Comparison of ENCODE assay signal across 12 mouse cellular contexts in the genomic region with DNA sequence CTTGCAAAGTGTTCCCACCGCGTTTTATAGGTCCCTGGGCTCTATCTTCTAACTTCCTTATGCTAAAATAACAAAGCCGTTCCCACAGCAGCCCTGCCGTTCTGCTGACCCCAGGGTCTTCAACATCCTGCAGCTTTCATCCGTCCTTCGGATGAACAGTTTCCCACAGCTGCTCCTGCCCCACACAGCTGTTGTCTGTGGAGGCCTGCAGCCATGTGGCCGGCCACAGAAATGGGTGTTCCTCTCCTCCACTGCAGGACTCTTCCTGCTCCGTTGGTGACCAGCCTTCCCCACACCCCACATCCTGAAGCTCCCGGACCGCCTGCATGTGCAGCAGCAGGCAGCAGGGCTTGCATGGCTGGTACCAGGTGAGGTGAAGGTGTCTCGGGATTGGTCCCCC. TPM values are rescaled to one million over a fixed set of nuclear protein-coding genes. Genes with fewer than 3 reads are reported as not detected.
DNase-seq lines count a peak whose midpoint lies in the region; ATAC-seq and TF ChIP-seq lines count a peak whose summit lies in the region.
"Had no signal": no experiment of that assay in that cellular context is flagged by ENCODE, and none has a peak within 500 bp of the region (broad histone marks: within the 10 kb centered on the region; RNA-seq: fewer than 3 reads in every experiment).

No protein-coding gene starts in this region.

- peaks cover 33% of the 10 kb centered on the region for H3K4me1 ChIP-seq in hindbrain, embryonic 13.5 days (replicated peaks)
- peaks cover 19% of the 10 kb centered on the region; the same call in 1 of the 2 replicates for H3K4me1 ChIP-seq in hindbrain, postnatal 0 days (ENCODE audit: insufficient read depth, low read length)

- DNase-seq in hindbrain, postnatal 0 days (ENCODE audit: low spot score): no peak
- DNase-seq in heart, postnatal 10 days: peak; percentile 21 to 36
- DNase-seq in lung, postnatal 10 days: peak; percentile 62
- no peak for DNase-seq in layer of hippocampus, postnatal 14 days (ENCODE audit: low spot score in 2 of 2)
- no peak for DNase-seq in cerebellum, adult 9-10 months
- no peak for DNase-seq in testis, postnatal 14 days (ENCODE audit: low spot score)
- DNase-seq: adrenal gland, postnatal 25 days; cerebellum, postnatal 25 days had no signal

- H3K27me3 ChIP-seq in hindbrain, embryonic 13.5 days: no peaks in the 10 kb centered on the region
- no peaks in the 10 kb centered on the region for H3K27me3 ChIP-seq in hindbrain, postnatal 0 days (ENCODE audit: insufficient read depth, low read length)
- H3K27me3 ChIP-seq in C2C12 (ENCODE audit: control insufficient read depth, insufficient read depth, insufficient read length): no peaks in the 10 kb centered on the region

- intact Hi-C loops in heart, postnatal 10 days (cut with DNase I): no loop called here

- no peaks in the 10 kb centered on the region for H3K36me3 ChIP-seq in hindbrain, embryonic 13.5 days
- no peaks in the 10 kb centered on the region for H3K36me3 ChIP-seq in hindbrain, postnatal 0 days (ENCODE audit: insufficient read depth, low read length)
- no peaks in the 10 kb centered on the region for H3K36me3 ChIP-seq in C2C12 (ENCODE audit: control insufficient read depth, insufficient read depth)

- no peak for TF ChIP-seq CTCF in hindbrain, postnatal 0 days (IDR thresholded peaks at IDR 0.05; ENCODE audit: low read depth)
- no peak for TF ChIP-seq CTCF in C2C12 (IDR thresholded peaks at IDR 0.05; ENCODE audit: control insufficient read depth, insufficient read depth, insufficient read length)

- no peaks in the 10 kb centered on the region for H3K79me2 ChIP-seq in C2C12 (ENCODE audit: control insufficient read depth, insufficient read depth)

- H3ac ChIP-seq in C2C12 (ENCODE audit: control insufficient read depth, insufficient read length, low read depth): no peak overlapping the region

- no peaks in the 10 kb centered on the region for H3K9me3 ChIP-seq in hindbrain, embryonic 13.5 days
- no peaks in the 10 kb centered on the region for H3K9me3 ChIP-seq in hindbrain, postnatal 0 days (ENCODE audit: low read length)

- H3K27ac ChIP-seq in hindbrain, embryonic 13.5 days: peak overlapping the region; percentile 30; the same call in 1 of the 2 replicates
- no peak overlapping the region for H3K27ac ChIP-seq in hindbrain, postnatal 0 days

- H3K79me3 ChIP-seq in C2C12 (ENCODE audit: low read depth): no peaks in the 10 kb centered on the region

- H3K4me3 ChIP-seq in hindbrain, embryonic 13.5 days: no peak overlapping the region
- H3K4me3 ChIP-seq in hindbrain, postnatal 0 days (ENCODE audit: low read length): no peak overlapping the region
- H3K4me3 ChIP-seq in C2C12 (ENCODE audit: insufficient read depth, poor library complexity, severe bottlenecking): no peak overlapping the region

- no peak overlapping the region for H3K4me2 ChIP-seq in hindbrain, embryonic 13.5 days
- H3K4me2 ChIP-seq in hindbrain, postnatal 0 days (ENCODE audit: low read depth, low read length): no peak overlapping the region
- H3K4me2 ChIP-seq: midbrain, embryonic 11.5 days had no signal

- no peak for ATAC-seq in hindbrain, embryonic 13.5 days (ENCODE audit: low FRiP score)
- ATAC-seq in hindbrain, postnatal 0 days: no peak

- WGBS in hindbrain, embryonic 13.5 days: 50% methylated on average over 11 of the region's 11 CpGs
- 42% methylated on average over 11 of the region's 11 CpGs for WGBS in hindbrain, postnatal 0 days

- H3K9ac ChIP-seq in hindbrain, embryonic 13.5 days: peak overlapping the region; percentile 15; the same call in 1 of the 2 replicates
- H3K9ac ChIP-seq in hindbrain, postnatal 0 days (replicated peaks; ENCODE audit: low read length): no peak overlapping the region

TF ChIP-seq in C2C12, 6 proteins besides CTCF, POLR2A, EP300 and RAD21:
- TF ChIP-seq CEBPB (IDR thresholded peaks at IDR 0.05; ENCODE audit: low read depth): no peak
- TF ChIP-seq USF1 (IDR thresholded peaks at IDR 0.05; ENCODE audit: low read depth): no peak
- TF ChIP-seq FOSL1 (IDR thresholded peaks at IDR 0.05; ENCODE audit: insufficient read depth, low read length, poor library complexity, severe bottlenecking): no peak
- peak; percentile 52 for TF ChIP-seq MYOD1 (IDR thresholded peaks at IDR 0.05; ENCODE audit: control insufficient read depth, insufficient read length, low read depth)
- no peak for TF ChIP-seq MAX (IDR thresholded peaks at IDR 0.05)
- no peak for TF ChIP-seq MYOG (IDR thresholded peaks at IDR 0.05; ENCODE audit: control insufficient read depth, extremely low read depth, insufficient read length)

RNA-seq across cellular contexts. Expression of gene Phc2, which starts 17.3 kb away (rescaled TPM):
- polyA plus RNA-seq in hindbrain, embryonic 13.5 days (2015; fragmentation: Nextera tagmentation; extraction: Ambion mirVana): 31.3 and 35.8 TPM in 2 replicates
- total RNA-seq in hindbrain, postnatal 0 days (2014; rRNA removed): 103 and 125 TPM in 2 replicates
- 46.1 and 50.7 TPM in 2 replicates for polyA plus RNA-seq in hindbrain, postnatal 0 days (2015; fragmentation: Nextera tagmentation; extraction: Ambion mirVana)
- 205 TPM for polyA plus RNA-seq in C2C12 (2012; fragmentation: generic; extraction: Trizol)
- 10 to 100 TPM; 68.1 to 70.8 TPM for total RNA-seq in heart, postnatal 10 days (2021)
- total RNA-seq in layer of hippocampus, postnatal 14 days (2021): 10 to 100 TPM; 83.0 to 86.4 TPM

RNA-seq across cellular contexts. Expression of gene Tlr12, which starts 18.8 kb away (rescaled TPM):
- polyA plus RNA-seq in hindbrain, embryonic 13.5 days (2015; fragmentation: Nextera tagmentation; extraction: Ambion mirVana): 1.3 and 1.4 TPM in 2 replicates
- total RNA-seq in hindbrain, postnatal 0 days (2014; rRNA removed): 1.0 and 1.2 TPM in 2 replicates
- polyA plus RNA-seq in hindbrain, postnatal 0 days (2015; fragmentation: Nextera tagmentation; extraction: Ambion mirVana): 0.89 and 1.4 TPM in 2 replicates
- polyA plus RNA-seq in C2C12 (2012; fragmentation: generic; extraction: Trizol): not detected
- under 1 TPM; 0.10 to 0.22 TPM for total RNA-seq in heart, postnatal 10 days (2021)
- total RNA-seq in layer of hippocampus, postnatal 14 days (2021): under 1 TPM; 0.64 to 0.92 TPM
- total RNA-seq: MEL had no signal

RNA-seq across cellular contexts. Expression of gene Zscan20, which starts 27.4 kb away (rescaled TPM):
- polyA plus RNA-seq in hindbrain, embryonic 13.5 days (2015; fragmentation: Nextera tagmentation; extraction: Ambion mirVana): 4.6 and 5.9 TPM in 2 replicates
- total RNA-seq in hindbrain, postnatal 0 days (2014; rRNA removed): 6.7 and 15.3 TPM in 2 replicates
- polyA plus RNA-seq in hindbrain, postnatal 0 days (2015; fragmentation: Nextera tagmentation; extraction: Ambion mirVana): 1.8 and 1.9 TPM in 2 replicates
- 4.1 TPM for polyA plus RNA-seq in C2C12 (2012; fragmentation: generic; extraction: Trizol)
- 1 to 10 TPM; 2.9 to 3.8 TPM for total RNA-seq in heart, postnatal 10 days (2021)
- total RNA-seq in layer of hippocampus, postnatal 14 days (2021): 1 to 10 TPM; 9.1 to 9.5 TPM

Comparison
In these comparisons a context has a peak if more than half of its experiments do, and no peak if none do; other contexts are left out.
1. DNase-seq: peak in heart, postnatal 10 days (2 of 2) and lung, postnatal 10 days (single experiment); none in hindbrain, postnatal 0 days (single experiment), layer of hippocampus, postnatal 14 days (0 of 2), cerebellum, adult 9-10 months (single experiment) and testis, postnatal 14 days (single experiment).